Mouse (Mus musculus): ENCODE data around the gene Mbl2. TPM values are rescaled to one million over a fixed set of nuclear protein-coding genes. Genes with fewer than 3 reads are reported as not detected.
"Not testable (repeated sequence)": the region's sequence is repeated elsewhere in the genome, so short reads cannot be mapped to it uniquely, and the experiment has no call there.

Mbl2 gene
- polyA plus RNA-seq, 1 experiment, result not detected

- no peaks in the 10 kb centered on the region for H3K4me1 ChIP-seq
- H3K36me3 ChIP-seq (replicated peaks; ENCODE audit: low read length), result no peaks in the 10 kb centered on the region
- TF ChIP-seq GATA1 (IDR thresholded peaks at IDR 0.05; ENCODE audit: borderline replicate concordance, low read length) (no peak), FLI1 (IDR thresholded peaks at IDR 0.05; ENCODE audit: low read length) (no peak)
- no peaks in the 10 kb centered on the region for H3K9me3 ChIP-seq
- H3K27me3 ChIP-seq (replicated peaks), result no peaks in the 10 kb centered on the region
- H3K4me3 ChIP-seq (replicated peaks), result no peak overlapping the region
These were observed 16.6 kb upstream of the Mbl2 start for GRCm38 (mm10) chr19:30216186-30216585.

GRCm38 (mm10) chr19:30217335-30217734 lies 15.4 kb upstream of the Mbl2 start:
- Histone ChIP-seq H3K4me1 (no peaks in the 10 kb centered on the region), H3K9me3 (no peaks in the 10 kb centered on the region), H3K27me3 (replicated peaks) (no peaks in the 10 kb centered on the region), H3K4me3 (replicated peaks) (no peak overlapping the region), H3K36me3 (replicated peaks; ENCODE audit: low read length) (no peaks in the 10 kb centered on the region)
- TF ChIP-seq FLI1 (IDR thresholded peaks at IDR 0.05; ENCODE audit: low read length) (no peak), GATA1 (IDR thresholded peaks at IDR 0.05; ENCODE audit: borderline replicate concordance, low read length) (no peak)

GRCm38 (mm10) chr19:30222593-30222992 lies 10.1 kb upstream of the Mbl2 start:
- H3K9me3 ChIP-seq; H3K4me3 ChIP-seq (replicated peaks); H3K27me3 ChIP-seq (replicated peaks); H3K4me1 ChIP-seq; H3K36me3 ChIP-seq (replicated peaks; ENCODE audit: low read length): not testable (repeated sequence)

- H3K27me3 ChIP-seq (replicated peaks), result peaks cover 10% of the 10 kb centered on the region
- no peaks in the 10 kb centered on the region for H3K4me1 ChIP-seq
- H3K4me3 ChIP-seq (replicated peaks), result no peak overlapping the region
- no peak for TF ChIP-seq FLI1 (IDR thresholded peaks at IDR 0.05; ENCODE audit: low read length)
- H3K9me3 ChIP-seq, result no peaks in the 10 kb centered on the region
- no peaks in the 10 kb centered on the region for H3K36me3 ChIP-seq (replicated peaks; ENCODE audit: low read length)
These were observed 3.3 kb upstream of the Mbl2 start for GRCm38 (mm10) chr19:30229477-30229876.

- TF ChIP-seq GATA1 (IDR thresholded peaks at IDR 0.05; ENCODE audit: borderline replicate concordance, low read length), result no peak
- TF ChIP-seq FLI1 (IDR thresholded peaks at IDR 0.05; ENCODE audit: low read length), result no peak
- H3K27me3 ChIP-seq (replicated peaks), result peaks cover 8% of the 10 kb centered on the region
- H3K4me3 ChIP-seq (replicated peaks), result no peak overlapping the region
- H3K36me3 ChIP-seq (replicated peaks; ENCODE audit: low read length), result no peaks in the 10 kb centered on the region
- H3K9me3 ChIP-seq, result no peaks in the 10 kb centered on the region
- H3K4me1 ChIP-seq, result no peaks in the 10 kb centered on the region
These were observed 1.7 kb downstream of the Mbl2 start for GRCm38 (mm10) chr19:30234416-30234815.

GRCm38 (mm10) chr19:30247359-30247758 lies 14.6 kb downstream of the Mbl2 start:
- H3K9me3 ChIP-seq, result no peaks in the 10 kb centered on the region
- no peak for TF ChIP-seq FLI1 (IDR thresholded peaks at IDR 0.05; ENCODE audit: low read length)
- no peak for TF ChIP-seq GATA1 (IDR thresholded peaks at IDR 0.05; ENCODE audit: borderline replicate concordance, low read length)
- no peak overlapping the region for H3K4me3 ChIP-seq (replicated peaks)
- 0 out of 2 replicates have a peak, but pooled peaks cover 2% of the 10 kb centered on the region for H3K4me1 ChIP-seq
- no peaks in the 10 kb centered on the region for H3K36me3 ChIP-seq (replicated peaks; ENCODE audit: low read length)
- peaks cover 15% of the 10 kb centered on the region for H3K27me3 ChIP-seq (replicated peaks)

- Histone ChIP-seq H3K4me3 (replicated peaks) (no peak overlapping the region), H3K9me3 (no peaks in the 10 kb centered on the region), H3K36me3 (replicated peaks; ENCODE audit: low read length) (no peaks in the 10 kb centered on the region), H3K4me1 (0 out of 2 replicates have a peak, but pooled peaks cover 2% of the 10 kb centered on the region), H3K27me3 (replicated peaks) (peaks cover 15% of the 10 kb centered on the region)
- no peak for TF ChIP-seq FLI1 (IDR thresholded peaks at IDR 0.05; ENCODE audit: low read length)
- no peak for TF ChIP-seq GATA1 (IDR thresholded peaks at IDR 0.05; ENCODE audit: borderline replicate concordance, low read length)
These were observed 16.1 kb downstream of the Mbl2 start for GRCm38 (mm10) chr19:30248822-30249221.

GRCm38 (mm10) chr19:30252253-30252652 lies 19.5 kb downstream of the Mbl2 start:
- Histone ChIP-seq H3K9me3 (no peaks in the 10 kb centered on the region), H3K4me1 (0 out of 2 replicates have a peak, but pooled peaks cover 2% of the 10 kb centered on the region)

GRCm38 (mm10) chr19:30256339-30256738 lies 23.6 kb downstream of the Mbl2 start:
- Histone ChIP-seq H3K27me3 (replicated peaks) (no peaks in the 10 kb centered on the region), H3K36me3 (replicated peaks; ENCODE audit: low read length) (no peaks in the 10 kb centered on the region), H3K4me1 (no peaks in the 10 kb centered on the region), H3K4me3 (replicated peaks) (no peak overlapping the region), H3K9me3 (no peaks in the 10 kb centered on the region)
- no peak for TF ChIP-seq GATA1 (IDR thresholded peaks at IDR 0.05; ENCODE audit: borderline replicate concordance, low read length)
- TF ChIP-seq FLI1 (IDR thresholded peaks at IDR 0.05; ENCODE audit: low read length), result no peak

More at GRCm38 (mm10) chr19:30252253-30252652, 19.5 kb downstream of the Mbl2 start:
- no peak for TF ChIP-seq GATA1 (IDR thresholded peaks at IDR 0.05; ENCODE audit: borderline replicate concordance, low read length)
- no peak for TF ChIP-seq FLI1 (IDR thresholded peaks at IDR 0.05; ENCODE audit: low read length)
- H3K4me3 ChIP-seq (replicated peaks), result no peak overlapping the region
- peaks cover 2% of the 10 kb centered on the region for H3K27me3 ChIP-seq (replicated peaks)
- no peaks in the 10 kb centered on the region for H3K36me3 ChIP-seq (replicated peaks; ENCODE audit: low read length)

- H3K36me3 ChIP-seq (replicated peaks; ENCODE audit: low read length), result no peaks in the 10 kb centered on the region
- H3K4me3 ChIP-seq (replicated peaks), result no peak overlapping the region
- no peaks in the 10 kb centered on the region for H3K9me3 ChIP-seq
- no peak for TF ChIP-seq GATA1 (IDR thresholded peaks at IDR 0.05; ENCODE audit: borderline replicate concordance, low read length)
- TF ChIP-seq FLI1 (IDR thresholded peaks at IDR 0.05; ENCODE audit: low read length), result no peak
- no peaks in the 10 kb centered on the region for H3K27me3 ChIP-seq (replicated peaks)
- peaks cover 12% of the 10 kb centered on the region for H3K4me1 ChIP-seq
These were observed 48.4 kb downstream of the Mbl2 start for GRCm38 (mm10) chr19:30281125-30281524.

- Histone ChIP-seq H3K27me3 (replicated peaks) (no peaks in the 10 kb centered on the region), H3K4me1 (0 out of 2 replicates have a peak, but pooled peaks cover 2% of the 10 kb centered on the region), H3K36me3 (replicated peaks; ENCODE audit: low read length) (no peaks in the 10 kb centered on the region), H3K4me3 (replicated peaks) (no peak overlapping the region), H3K9me3 (no peaks in the 10 kb centered on the region)
- TF ChIP-seq FLI1 (IDR thresholded peaks at IDR 0.05; ENCODE audit: low read length), result no peak
- no peak for TF ChIP-seq GATA1 (IDR thresholded peaks at IDR 0.05; ENCODE audit: borderline replicate concordance, low read length)
These were observed 55.3 kb downstream of the Mbl2 start for GRCm38 (mm10) chr19:30287899-30288490.

Other genes with a start within 250 kb of the Mbl2 start
- gene Trpd52l3, start 229.2 kb upstream of the Mbl2 start, polyA plus RNA-seq (2012; ENCODE audit: insufficient read depth, low replicate concordance), result not detected in 2 replicates
- gene Uhrf2, start 202.4 kb upstream of the Mbl2 start, polyA plus RNA-seq (2012; ENCODE audit: insufficient read depth, low replicate concordance), result 2.0 and 2.6 TPM in 2 replicates
- 0.73 TPM in 1 of 2 replicates, not detected in the other for gene Gldc, start 57.5 kb upstream of the Mbl2 start, polyA plus RNA-seq (2012; ENCODE audit: insufficient read depth, low replicate concordance)